Mouse (Mus musculus) brain, embryonic 14.5 days (tissue): ENCODE results near the gene Dennd1a.

Experiments
- CTCF ChIP-seq: fragments of 200-500 bp; IDR thresholded peaks from 2 replicates; pipeline ENCODE4 v1.5.1; 2012; ENCODE audit warnings: inconsistent platforms, mild to moderate bottlenecking, moderate library complexity, borderline replicate concordance; ENCODE audit not compliant: insufficient read depth, insufficient read length; ENCODE audit errors: extremely low read depth
- POLR2A ChIP-seq: fragments of 200-500 bp; IDR thresholded peaks from 2 replicates; pipeline ENCODE4 v1.6.1; 2012; ENCODE audit warnings: mild to moderate bottlenecking, inconsistent platforms, borderline replicate concordance; ENCODE audit not compliant: poor library complexity, insufficient read depth, insufficient read length, severe bottlenecking; ENCODE audit errors: extremely low read depth

- no peak; the same call in 1 of the 2 replicates for TF ChIP-seq CTCF
- no peak for TF ChIP-seq POLR2A
Observed at GRCm38 (mm10) chr2:37849357-37849756, 437.8 kb downstream of the Dennd1a start.
